Mouse (Mus musculus) T-helper 17 cell (primary cell): ENCODE data around the gene Pou2f2.

Experiments used
- in situ Hi-C, 2 experiments: fragments of 300-600 bp; cut with MboI, MseI; formaldehyde crosslinking; loops; 1 replicate in 1 of 2; 2 replicates in 1 of 2; pipeline ENCODE4 v1.15.1; 2025; ENCODE audit warnings: high pct_unique_total_duplicates in 2 of 2

The Pou2f2 gene

GRCm38 (mm10) chr7:25105411-25106160 is 73.9 kb downstream of the Pou2f2 start:
- in situ Hi-C loops = no loop called here

- in situ Hi-C loops = loop anchor here in 1 of 2 experiments (5.0 kb wide), 1 partner anchor 93 kb away; no protein-coding TSS in a partner anchor
These were observed 79.9 kb downstream of the Pou2f2 start for GRCm38 (mm10) chr7:25099581-25099980.

- in situ Hi-C loops = loop anchor here in 1 of 2 experiments (5.0 kb wide), 1 partner anchor 94 kb away; no protein-coding TSS in a partner anchor
These were observed 81.4 kb downstream of the Pou2f2 start for GRCm38 (mm10) chr7:25098169-25098568.

GRCm38 (mm10) chr7:25089875-25090274 is 89.7 kb downstream of the Pou2f2 start:
- in situ Hi-C loops = no loop called here

GRCm38 (mm10) chr7:25088968-25089367 is 90.6 kb downstream of the Pou2f2 start:
- in situ Hi-C loops = no loop called here

- in situ Hi-C loops = no loop called here
These were observed 91.0 kb downstream of the Pou2f2 start for GRCm38 (mm10) chr7:25088531-25088930.

GRCm38 (mm10) chr7:25087972-25088371 is 91.6 kb downstream of the Pou2f2 start:
- in situ Hi-C loops = no loop called here

GRCm38 (mm10) chr7:25087256-25087912 is 92.1 kb downstream of the Pou2f2 start:
- in situ Hi-C loops = no loop called here

GRCm38 (mm10) chr7:25086656-25087055 is 92.9 kb downstream of the Pou2f2 start:
- in situ Hi-C loops = no loop called here

- in situ Hi-C loops = no loop called here
These were observed 94.9 kb downstream of the Pou2f2 start for GRCm38 (mm10) chr7:25084621-25085020.

- in situ Hi-C loops = no loop called here
These were observed 97.0 kb downstream of the Pou2f2 start for GRCm38 (mm10) chr7:25082510-25082909.

GRCm38 (mm10) chr7:25080431-25080830 is 99.1 kb downstream of the Pou2f2 start:
- in situ Hi-C loops = no loop called here

GRCm38 (mm10) chr7:25079496-25080026 is 100.0 kb downstream of the Pou2f2 start:
- in situ Hi-C loops = no loop called here

GRCm38 (mm10) chr7:25077414-25077755 is 102.1 kb downstream of the Pou2f2 start:
- in situ Hi-C loops = no loop called here

- in situ Hi-C loops = no loop called here
These were observed 102.7 kb downstream of the Pou2f2 start for GRCm38 (mm10) chr7:25076663-25077413.

GRCm38 (mm10) chr7:25076296-25076662 is 103.2 kb downstream of the Pou2f2 start:
- in situ Hi-C loops = no loop called here

GRCm38 (mm10) chr7:25073924-25074323 is 105.6 kb downstream of the Pou2f2 start:
- in situ Hi-C loops = no loop called here

- in situ Hi-C loops = no loop called here
These were observed 106.7 kb downstream of the Pou2f2 start for GRCm38 (mm10) chr7:25072716-25073390.

- in situ Hi-C loops = no loop called here
These were observed 107.4 kb downstream of the Pou2f2 start, which contains the start of the genes Grik5 and Zfp574 for GRCm38 (mm10) chr7:25071979-25072715. Gene Grik5 (minus strand): TSS chr7:25072346. Gene Zfp574 (plus strand): TSS chr7:25072567.

GRCm38 (mm10) chr7:25068724-25069123 is 110.8 kb downstream of the Pou2f2 start:
- in situ Hi-C loops = no loop called here
